Mouse (Mus musculus): ENCODE measurements at regions not wholly inside any gene's neighbourhood (a gene's known extent, or its start where the extent isn't known, plus 50 kb on each side); places are given as distances from the start of the nearest gene placed in this dataset.

- DNase-seq (ENCODE audit: low spot score) (no peak), ATAC-seq (ENCODE audit: low read depth) (no peak)
- Histone ChIP-seq H3K4me3 (ENCODE audit: low read depth, low read length) (no peak overlapping the region), H3K27me3 (replicated peaks; ENCODE audit: control insufficient read depth, insufficient read depth, low read length) (no peaks in the 10 kb centered on the region), H3K9ac (ENCODE audit: low read depth, low read length) (no peak overlapping the region), H3K4me1 (ENCODE audit: control insufficient read depth, insufficient read depth, low read length) (no peaks in the 10 kb centered on the region), H3K36me3 (ENCODE audit: control insufficient read depth, insufficient read depth, low read length) (no peaks in the 10 kb centered on the region), H3K4me2 (ENCODE audit: low read depth, low read length) (no peak overlapping the region), H3K27ac (replicated peaks; ENCODE audit: low read depth, low read length) (no peak overlapping the region), H3K9me3 (ENCODE audit: control insufficient read depth, low read length) (no peaks in the 10 kb centered on the region)
- WGBS = 88% methylated on average over 4 of the region's 4 CpGs
Measured at GRCm38 (mm10) chr14:104819106-104819505, 296.7 kb upstream of the Rnf219 start.

- H3K4me1 ChIP-seq (ENCODE audit: control insufficient read depth, insufficient read depth, low read length) = no peaks in the 10 kb centered on the region
- no peak overlapping the region for H3K27ac ChIP-seq (replicated peaks; ENCODE audit: low read depth, low read length)
- no peak overlapping the region for H3K9ac ChIP-seq (ENCODE audit: low read depth, low read length)
- H3K4me3 ChIP-seq (ENCODE audit: low read depth, low read length) = no peak overlapping the region
- H3K36me3 ChIP-seq (ENCODE audit: control insufficient read depth, insufficient read depth, low read length) = no peaks in the 10 kb centered on the region
- DNase-seq (ENCODE audit: low spot score) (peak; percentile 89), ATAC-seq (ENCODE audit: low read depth) (no peak)
- no peaks in the 10 kb centered on the region for H3K27me3 ChIP-seq (replicated peaks; ENCODE audit: control insufficient read depth, insufficient read depth, low read length)
- 30% methylated on average over 10 of the region's 10 CpGs for WGBS
- H3K4me2 ChIP-seq (ENCODE audit: low read depth, low read length) = no peak overlapping the region
- H3K9me3 ChIP-seq (ENCODE audit: control insufficient read depth, low read length) = no peaks in the 10 kb centered on the region
Measured at GRCm38 (mm10) chr14:104813977-104814584, 291.6 kb upstream of the Rnf219 start.

GRCm38 (mm10) chr14:104812006-104812405 lies 289.6 kb upstream of the Rnf219 start:
- no peaks in the 10 kb centered on the region for H3K27me3 ChIP-seq (replicated peaks; ENCODE audit: control insufficient read depth, insufficient read depth, low read length)
- no peak overlapping the region for H3K9ac ChIP-seq (ENCODE audit: low read depth, low read length)
- no peaks in the 10 kb centered on the region for H3K36me3 ChIP-seq (ENCODE audit: control insufficient read depth, insufficient read depth, low read length)
- no peaks in the 10 kb centered on the region for H3K9me3 ChIP-seq (ENCODE audit: control insufficient read depth, low read length)
- H3K4me2 ChIP-seq (ENCODE audit: low read depth, low read length) = no peak overlapping the region
- DNase-seq (ENCODE audit: low spot score) (no peak), ATAC-seq (ENCODE audit: low read depth) (no peak)
- H3K27ac ChIP-seq (replicated peaks; ENCODE audit: low read depth, low read length) = no peak overlapping the region
- no peaks in the 10 kb centered on the region for H3K4me1 ChIP-seq (ENCODE audit: control insufficient read depth, insufficient read depth, low read length)
- no peak overlapping the region for H3K4me3 ChIP-seq (ENCODE audit: low read depth, low read length)
- 80% methylated on average over 4 of the region's 4 CpGs for WGBS

- Histone ChIP-seq H3K4me3 (ENCODE audit: low read depth, low read length) (no peak overlapping the region), H3K9ac (ENCODE audit: low read depth, low read length) (no peak overlapping the region), H3K27me3 (replicated peaks; ENCODE audit: control insufficient read depth, insufficient read depth, low read length) (no peaks in the 10 kb centered on the region), H3K4me1 (ENCODE audit: control insufficient read depth, insufficient read depth, low read length) (no peaks in the 10 kb centered on the region), H3K36me3 (ENCODE audit: control insufficient read depth, insufficient read depth, low read length) (no peaks in the 10 kb centered on the region), H3K4me2 (ENCODE audit: low read depth, low read length) (no peak overlapping the region), H3K9me3 (ENCODE audit: control insufficient read depth, low read length) (no peaks in the 10 kb centered on the region), H3K27ac (replicated peaks; ENCODE audit: low read depth, low read length) (no peak overlapping the region)
- 89% methylated on average over 10 of the region's 10 CpGs for WGBS
- DNase-seq (ENCODE audit: low spot score) (no peak), ATAC-seq (ENCODE audit: low read depth) (no peak)
Measured at GRCm38 (mm10) chr14:104805332-104805731, 282.9 kb upstream of the Rnf219 start.

GRCm38 (mm10) chr14:104796348-104796965 lies 274.0 kb upstream of the Rnf219 start:
- Histone ChIP-seq H3K27me3 (replicated peaks; ENCODE audit: control insufficient read depth, insufficient read depth, low read length) (no peaks in the 10 kb centered on the region), H3K4me3 (ENCODE audit: low read depth, low read length) (no peak overlapping the region), H3K27ac (replicated peaks; ENCODE audit: low read depth, low read length) (no peak overlapping the region), H3K4me1 (ENCODE audit: control insufficient read depth, insufficient read depth, low read length) (no peaks in the 10 kb centered on the region), H3K9me3 (ENCODE audit: control insufficient read depth, low read length) (no peaks in the 10 kb centered on the region), H3K9ac (ENCODE audit: low read depth, low read length) (no peak overlapping the region), H3K36me3 (ENCODE audit: control insufficient read depth, insufficient read depth, low read length) (no peaks in the 10 kb centered on the region), H3K4me2 (ENCODE audit: low read depth, low read length) (peak overlapping the region; percentile 4; the same call in 1 of the 2 replicates)
- ATAC-seq (ENCODE audit: low read depth) (peak; percentile 72; the same call in 1 of the 2 replicates), DNase-seq (ENCODE audit: low spot score) (peak; percentile 59)
- WGBS = 54% methylated on average over 17 of the region's 17 CpGs

GRCm38 (mm10) chr14:104789346-104789745 lies 266.9 kb upstream of the Rnf219 start:
- H3K4me1 ChIP-seq (ENCODE audit: control insufficient read depth, insufficient read depth, low read length) = no peaks in the 10 kb centered on the region
- H3K9ac ChIP-seq (ENCODE audit: low read depth, low read length) = no peak overlapping the region
- DNase-seq (ENCODE audit: low spot score) (no peak), ATAC-seq (ENCODE audit: low read depth) (no peak)
- no peaks in the 10 kb centered on the region for H3K9me3 ChIP-seq (ENCODE audit: control insufficient read depth, low read length)
- WGBS = 20% methylated on average over 3 of the region's 3 CpGs
- H3K27me3 ChIP-seq (replicated peaks; ENCODE audit: control insufficient read depth, insufficient read depth, low read length) = no peaks in the 10 kb centered on the region
- H3K27ac ChIP-seq (replicated peaks; ENCODE audit: low read depth, low read length) = no peak overlapping the region
- H3K4me2 ChIP-seq (ENCODE audit: low read depth, low read length) = no peak overlapping the region
- no peak overlapping the region for H3K4me3 ChIP-seq (ENCODE audit: low read depth, low read length)
- no peaks in the 10 kb centered on the region for H3K36me3 ChIP-seq (ENCODE audit: control insufficient read depth, insufficient read depth, low read length)

GRCm38 (mm10) chr14:104785066-104785465 lies 262.6 kb upstream of the Rnf219 start:
- peak; percentile 29 for DNase-seq (ENCODE audit: low spot score)
- Histone ChIP-seq H3K27ac (replicated peaks; ENCODE audit: low read depth, low read length) (no peak overlapping the region), H3K9ac (ENCODE audit: low read depth, low read length) (no peak overlapping the region), H3K4me2 (ENCODE audit: low read depth, low read length) (no peak overlapping the region), H3K4me3 (ENCODE audit: low read depth, low read length) (no peak overlapping the region), H3K27me3 (replicated peaks; ENCODE audit: control insufficient read depth, insufficient read depth, low read length) (no peaks in the 10 kb centered on the region), H3K9me3 (ENCODE audit: control insufficient read depth, low read length) (no peaks in the 10 kb centered on the region), H3K36me3 (ENCODE audit: control insufficient read depth, insufficient read depth, low read length) (no peaks in the 10 kb centered on the region), H3K4me1 (ENCODE audit: control insufficient read depth, insufficient read depth, low read length) (no peaks in the 10 kb centered on the region)
- ATAC-seq (ENCODE audit: low read depth) = no peak
- 66% methylated on average over 12 of the region's 12 CpGs for WGBS

GRCm38 (mm10) chr14:104769938-104770337 lies 247.5 kb upstream of the Rnf219 start:
- no peaks in the 10 kb centered on the region for H3K36me3 ChIP-seq (ENCODE audit: control insufficient read depth, insufficient read depth, low read length)
- H3K9me3 ChIP-seq (ENCODE audit: control insufficient read depth, low read length) = no peaks in the 10 kb centered on the region
- no peak overlapping the region for H3K27ac ChIP-seq (replicated peaks; ENCODE audit: low read depth, low read length)
- H3K4me2 ChIP-seq (ENCODE audit: low read depth, low read length) = no peak overlapping the region
- no peaks in the 10 kb centered on the region for H3K4me1 ChIP-seq (ENCODE audit: control insufficient read depth, insufficient read depth, low read length)
- no peak overlapping the region for H3K4me3 ChIP-seq (ENCODE audit: low read depth, low read length)
- no peak for DNase-seq (ENCODE audit: low spot score)
- no peak overlapping the region for H3K9ac ChIP-seq (ENCODE audit: low read depth, low read length)
- 33% methylated on average over 4 of the region's 4 CpGs for WGBS
- no peak for ATAC-seq (ENCODE audit: low read depth)
- H3K27me3 ChIP-seq (replicated peaks; ENCODE audit: control insufficient read depth, insufficient read depth, low read length) = no peaks in the 10 kb centered on the region

GRCm38 (mm10) chr14:104734213-104734612 lies 211.8 kb upstream of the Rnf219 start:
- H3K27me3 ChIP-seq (replicated peaks; ENCODE audit: control insufficient read depth, insufficient read depth, low read length) = no peaks in the 10 kb centered on the region
- no peaks in the 10 kb centered on the region for H3K9me3 ChIP-seq (ENCODE audit: control insufficient read depth, low read length)
- 56% methylated on average over 3 of the region's 3 CpGs for WGBS
- no peak for ATAC-seq (ENCODE audit: low read depth)
- no peak for DNase-seq (ENCODE audit: low spot score)
- no peak overlapping the region for H3K4me2 ChIP-seq (ENCODE audit: low read depth, low read length)
- H3K36me3 ChIP-seq (ENCODE audit: control insufficient read depth, insufficient read depth, low read length) = no peaks in the 10 kb centered on the region
- H3K4me1 ChIP-seq (ENCODE audit: control insufficient read depth, insufficient read depth, low read length) = no peaks in the 10 kb centered on the region
- no peak overlapping the region for H3K9ac ChIP-seq (ENCODE audit: low read depth, low read length)
- H3K4me3 ChIP-seq (ENCODE audit: low read depth, low read length) = no peak overlapping the region
- H3K27ac ChIP-seq (replicated peaks; ENCODE audit: low read depth, low read length) = no peak overlapping the region
